Mouse (Mus musculus) forebrain, embryonic 13.5 days (tissue): ENCODE data around the gene Enoph1. TPM values are rescaled to one million over a fixed set of nuclear protein-coding genes. Genes with fewer than 3 reads are reported as not detected.

Experiments
- ATAC-seq: fragments of 200-750 bp; cut with Nextera tagmentation; 2 replicates; pipeline ENCODE4 v1.8.0; 2017
- H3K27ac ChIP-seq: fragments of 300-500 bp; sonication (generic); 2 replicates; pipeline ENCODE4 v1.5.1; 2015; ENCODE audit warnings: inconsistent platforms, mild to moderate bottlenecking, moderate library complexity
- H3K27me3 ChIP-seq: fragments of 300-500 bp; sonication (generic); 2 replicates; pipeline ENCODE4 v1.6.1; 2015; ENCODE audit warnings: mild to moderate bottlenecking, inconsistent platforms
- H3K36me3 ChIP-seq: fragments of 300-500 bp; sonication (generic); 2 replicates; pipeline ENCODE4 v1.6.1; 2015; ENCODE audit warnings: mild to moderate bottlenecking, inconsistent platforms; ENCODE audit not compliant: poor library complexity, severe bottlenecking
- H3K4me1 ChIP-seq: fragments of 300-500 bp; sonication (generic); 2 replicates; pipeline ENCODE4 v1.6.1; 2015; ENCODE audit warnings: inconsistent platforms
- H3K4me2 ChIP-seq: fragments of 300-500 bp; sonication (generic); 2 replicates; pipeline ENCODE4 v1.6.1; 2015; ENCODE audit warnings: inconsistent platforms, mild to moderate bottlenecking, moderate library complexity
- H3K4me3 ChIP-seq: fragments of 300-500 bp; sonication (generic); 2 replicates; pipeline ENCODE4 v1.5.1; 2015; ENCODE audit warnings: mild to moderate bottlenecking, inconsistent platforms
- H3K9ac ChIP-seq: fragments of 300-500 bp; sonication (generic); 2 replicates; pipeline ENCODE4 v1.6.1; 2015; ENCODE audit warnings: mild to moderate bottlenecking, inconsistent platforms
- H3K9me3 ChIP-seq: fragments of 300-500 bp; sonication (generic); replicated peaks from 2 replicates; pipeline ENCODE4 v1.6.1; 2016; ENCODE audit warnings: inconsistent platforms
- WGBS: fragments of 180-500 bp; shearing (Covaris S2); methylation state at CpG from one replicate; pipeline ENCODE4 v1.1.7; 2015; 5-methylcytosine and 5-hydroxymethylcytosine counted together
- polyA plus RNA-seq: library from polyadenylated mRNA; unstranded; fragments of >200 nt; fragmentation: Nextera tagmentation; extraction: Ambion mirVana; gene quantifications from 2 replicates; pipeline ENCODE4 v1.2.1, GENCODE M21; 2015

Gene Enoph1
- polyA plus RNA-seq, 1 experiment from 2014 or later: 47.8 TPM

DNA sequence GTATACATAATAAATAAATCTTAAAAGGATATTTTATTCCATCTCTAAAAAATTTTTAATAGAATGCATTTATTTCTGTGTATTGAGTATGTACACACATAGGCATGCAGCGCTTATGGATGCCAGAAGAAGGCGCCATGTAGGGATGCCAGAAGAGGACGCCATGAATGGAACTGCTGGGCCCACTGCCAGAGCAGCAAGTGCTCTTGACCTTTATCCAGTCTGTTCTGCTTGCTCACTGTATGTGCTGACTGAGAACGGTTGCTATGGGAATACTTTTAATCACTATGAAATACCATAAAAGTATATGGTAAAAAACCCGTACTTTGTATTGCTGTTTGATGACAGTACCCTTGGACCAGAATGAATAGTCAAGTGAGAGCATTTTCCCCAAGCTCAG, 3.6 kb downstream of the Enoph1 start:
- H3K27ac ChIP-seq: no peak overlapping the region
- ATAC-seq: no peak
- no peaks in the 10 kb centered on the region for H3K27me3 ChIP-seq
- H3K4me2 ChIP-seq: no peak overlapping the region
- peaks cover 64% of the 10 kb centered on the region for H3K4me1 ChIP-seq
- no peak overlapping the region for H3K9ac ChIP-seq
- no peaks in the 10 kb centered on the region for H3K9me3 ChIP-seq
- no peak overlapping the region for H3K4me3 ChIP-seq
- peaks cover 9% of the 10 kb centered on the region; the same call in 1 of the 2 replicates for H3K36me3 ChIP-seq
- 68% methylated on average over 5 of the region's 5 CpGs for WGBS

DNA sequence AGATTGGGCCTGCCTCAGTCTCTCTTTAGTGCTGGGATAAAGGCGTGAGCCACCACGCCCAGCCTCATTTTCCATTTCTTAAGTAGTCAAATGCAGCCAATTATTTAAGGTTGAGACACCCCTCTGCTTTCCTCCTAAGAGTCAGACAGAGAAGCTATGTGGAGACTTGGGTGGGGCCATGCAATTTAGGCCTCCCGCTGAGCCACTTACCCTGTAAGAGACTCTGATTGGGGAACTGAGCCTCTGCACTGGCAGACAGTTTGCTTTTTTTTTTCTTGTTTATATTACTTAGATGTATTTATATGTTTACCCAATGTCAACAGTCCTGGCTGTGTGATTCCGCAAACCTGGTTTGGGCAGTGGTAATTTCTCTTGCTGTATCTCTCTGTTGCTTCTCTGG, 4.2 kb downstream of the Enoph1 start:
- H3K4me2 ChIP-seq: no peak overlapping the region
- H3K27ac ChIP-seq: no peak overlapping the region
- 77% methylated on average over 4 of the region's 4 CpGs for WGBS
- no peak for ATAC-seq
- peaks cover 9% of the 10 kb centered on the region; the same call in 1 of the 2 replicates for H3K36me3 ChIP-seq
- H3K4me1 ChIP-seq: peaks cover 70% of the 10 kb centered on the region
- H3K9me3 ChIP-seq: no peaks in the 10 kb centered on the region
- no peak overlapping the region for H3K9ac ChIP-seq
- H3K4me3 ChIP-seq: no peak overlapping the region
- H3K27me3 ChIP-seq: no peaks in the 10 kb centered on the region

DNA sequence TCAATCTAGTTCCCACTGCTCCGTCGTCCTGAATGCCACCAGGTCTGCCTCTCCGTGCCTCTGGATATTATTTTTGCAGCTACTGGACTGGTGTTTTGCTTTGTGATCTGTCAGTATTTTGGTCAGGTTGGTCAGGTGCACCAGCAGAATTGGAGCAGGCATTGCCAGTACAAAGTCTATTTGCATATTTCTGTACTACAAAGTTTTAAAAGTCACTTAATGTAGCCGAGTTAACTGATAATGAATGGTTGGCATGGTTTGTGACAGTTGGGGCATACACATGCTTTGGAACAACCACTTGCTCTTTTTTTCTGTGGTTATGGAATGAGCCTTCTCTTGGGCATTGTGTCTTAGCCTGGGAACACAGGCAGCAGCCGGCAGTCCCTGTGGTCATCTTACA, 4.8 kb downstream of the Enoph1 start:
- Histone ChIP-seq H3K27me3 (no peaks in the 10 kb centered on the region), H3K27ac (no peak overlapping the region), H3K36me3 (peaks cover 9% of the 10 kb centered on the region; the same call in 1 of the 2 replicates), H3K4me3 (no peak overlapping the region), H3K4me1 (peaks cover 73% of the 10 kb centered on the region), H3K9ac (no peak overlapping the region), H3K4me2 (no peak overlapping the region), H3K9me3 (no peaks in the 10 kb centered on the region)
- no peak for ATAC-seq
- 71% methylated on average over 5 of the region's 5 CpGs for WGBS

DNA sequence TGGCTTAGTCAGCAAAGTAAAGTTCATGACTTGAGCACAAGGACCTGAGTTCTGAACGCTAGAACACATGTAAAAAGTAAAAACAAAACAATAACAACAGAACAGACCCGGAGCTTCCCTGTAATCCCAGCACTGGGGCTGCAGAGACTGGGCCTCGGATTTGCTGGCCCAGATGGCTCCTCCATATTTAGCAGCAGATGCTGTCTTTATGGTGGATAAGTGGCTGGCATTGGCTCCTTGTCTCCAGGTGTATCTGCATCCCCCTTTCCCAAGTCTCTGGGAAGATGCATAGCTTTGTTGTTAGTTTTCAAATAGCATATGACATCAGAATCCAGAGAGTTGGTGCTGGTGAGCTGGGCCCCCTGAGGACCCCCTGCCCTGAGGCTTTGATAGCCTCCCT, 6.3 kb downstream of the Enoph1 start:
- WGBS: 75% methylated on average over 3 of the region's 3 CpGs
- Histone ChIP-seq H3K27ac (no peak overlapping the region), H3K9ac (no peak overlapping the region)

DNA sequence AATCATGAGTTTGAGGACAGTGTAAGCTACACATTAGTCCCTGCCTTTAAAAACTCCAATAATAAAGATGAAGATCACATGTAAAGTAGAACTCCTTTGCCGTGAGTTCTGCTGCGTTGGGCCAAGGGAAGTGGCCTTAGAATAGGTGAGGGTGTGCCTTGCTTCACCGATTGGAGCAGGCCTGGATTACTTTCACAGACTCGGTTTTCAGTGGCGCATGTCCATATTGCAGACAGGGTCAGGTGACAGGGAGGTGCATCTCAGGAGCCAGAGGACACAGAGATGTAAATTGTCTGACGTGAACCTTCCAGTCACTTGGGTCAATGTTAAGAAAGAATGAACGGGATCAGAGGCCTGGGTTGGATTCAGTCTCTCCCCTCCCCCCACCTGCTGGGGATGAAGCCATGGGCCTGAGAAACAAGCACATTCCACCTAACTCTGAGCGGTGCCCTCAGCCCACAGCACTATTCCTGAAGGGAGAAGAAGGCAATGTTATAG, 7.4 kb downstream of the Enoph1 start:
- 51% methylated on average over 8 of the region's 8 CpGs for WGBS
- no peak for ATAC-seq

More for the DNA sequence above, 6.3 kb downstream of the Enoph1 start:
- ATAC-seq: no peak
- H3K27me3 ChIP-seq: no peaks in the 10 kb centered on the region
- peaks cover 9% of the 10 kb centered on the region; the same call in 1 of the 2 replicates for H3K36me3 ChIP-seq
- H3K9me3 ChIP-seq: no peaks in the 10 kb centered on the region
- H3K4me1 ChIP-seq: peaks cover 65% of the 10 kb centered on the region
- no peak overlapping the region for H3K4me3 ChIP-seq
- H3K4me2 ChIP-seq: no peak overlapping the region

DNA sequence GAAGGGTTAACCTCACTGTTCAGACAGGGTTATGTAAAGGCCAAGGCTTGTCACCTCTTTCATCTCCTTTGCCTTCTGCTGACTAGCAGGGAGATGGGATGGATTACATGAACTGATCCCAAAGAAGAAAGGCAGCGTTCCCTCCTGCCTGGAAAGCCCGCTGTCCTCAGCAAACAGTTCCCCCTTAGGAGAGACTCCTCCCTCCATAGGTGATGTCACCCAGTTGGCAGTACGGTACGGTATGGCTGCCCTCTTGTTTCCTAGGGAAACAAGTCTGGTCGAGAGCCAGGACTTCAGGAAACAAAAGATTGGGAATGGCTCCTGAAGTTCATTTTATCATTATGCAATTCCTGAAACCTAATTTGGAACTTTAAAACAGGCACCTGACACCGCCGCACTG, 8.1 kb downstream of the Enoph1 start:
- ATAC-seq: peak; percentile 73; the same call in 1 of the 2 replicates
- WGBS: 26% methylated on average over 7 of the region's 7 CpGs
- H3K4me2 ChIP-seq: peak overlapping the region; percentile 12; the same call in 1 of the 2 replicates

More for the DNA sequence above, 7.4 kb downstream of the Enoph1 start:
- H3K4me3 ChIP-seq: no peak overlapping the region
- H3K4me2 ChIP-seq: peak overlapping the region; percentile 12; the same call in 1 of the 2 replicates
- peak overlapping the region; percentile 57 for H3K27ac ChIP-seq
- peaks cover 13% of the 10 kb centered on the region for H3K36me3 ChIP-seq
- H3K4me1 ChIP-seq: peaks cover 57% of the 10 kb centered on the region
- no peaks in the 10 kb centered on the region for H3K9me3 ChIP-seq
- peak overlapping the region; percentile 45; the same call in 1 of the 2 replicates for H3K9ac ChIP-seq
- H3K27me3 ChIP-seq: no peaks in the 10 kb centered on the region

DNA sequence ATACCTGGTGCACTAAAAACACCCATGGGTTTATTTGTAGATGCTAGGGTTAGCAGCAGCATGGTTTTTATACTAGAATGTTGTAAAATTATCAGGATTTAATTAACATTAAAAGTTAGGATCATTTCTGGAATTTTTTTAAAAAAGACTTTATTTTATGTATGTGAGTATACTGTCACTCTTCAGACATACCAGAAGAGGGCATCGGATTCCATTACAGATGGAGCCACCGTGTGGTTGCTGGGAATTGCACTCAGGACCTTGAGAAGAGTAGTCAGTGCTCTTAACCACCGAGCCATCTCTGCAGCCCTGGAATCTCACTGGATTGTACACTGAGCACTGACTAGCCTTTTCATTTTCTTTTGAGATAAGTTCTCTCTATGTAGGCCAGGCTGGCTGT, 10.1 kb downstream of the Enoph1 start:
- no peak for ATAC-seq
- Histone ChIP-seq H3K36me3 (peaks cover 5% of the 10 kb centered on the region), H3K4me1 (peaks cover 49% of the 10 kb centered on the region), H3K27ac (no peak overlapping the region), H3K4me2 (no peak overlapping the region), H3K4me3 (no peak overlapping the region), H3K9ac (no peak overlapping the region), H3K9me3 (no peaks in the 10 kb centered on the region), H3K27me3 (no peaks in the 10 kb centered on the region)
- WGBS: 88% methylated on average over 3 of the region's 3 CpGs

More for the DNA sequence above, 8.1 kb downstream of the Enoph1 start:
- H3K27me3 ChIP-seq: no peaks in the 10 kb centered on the region
- H3K9ac ChIP-seq: 0 out of 2 replicates have a peak overlapping the region, but pooled peaks have one; percentile 45
- no peaks in the 10 kb centered on the region for H3K9me3 ChIP-seq
- H3K27ac ChIP-seq: peak overlapping the region; percentile 57
- H3K4me3 ChIP-seq: no peak overlapping the region
- peaks cover 57% of the 10 kb centered on the region for H3K4me1 ChIP-seq
- H3K36me3 ChIP-seq: peaks cover 8% of the 10 kb centered on the region

DNA sequence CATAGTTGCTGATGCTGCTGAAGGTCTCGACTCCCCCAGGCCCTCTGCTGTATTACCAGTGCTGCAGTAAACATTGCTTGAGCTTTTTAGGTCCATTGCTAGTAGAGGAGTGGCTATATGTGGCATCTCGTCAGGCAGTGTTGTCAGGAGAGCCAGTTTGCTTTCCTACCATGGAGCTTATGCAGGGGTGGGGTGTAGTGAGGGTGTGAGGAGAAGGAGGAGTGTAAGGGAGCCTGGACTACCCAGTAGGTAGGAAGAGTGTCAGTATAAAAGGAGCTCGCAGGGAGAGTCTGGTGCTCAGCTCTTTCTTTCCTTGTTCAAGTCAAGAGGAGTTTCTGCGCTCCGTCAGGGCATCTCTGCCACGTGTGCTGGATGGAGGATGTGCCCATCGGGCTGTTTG, 12.9 kb downstream of the Enoph1 start:
- no peaks in the 10 kb centered on the region for H3K9me3 ChIP-seq
- no peak for ATAC-seq

DNA sequence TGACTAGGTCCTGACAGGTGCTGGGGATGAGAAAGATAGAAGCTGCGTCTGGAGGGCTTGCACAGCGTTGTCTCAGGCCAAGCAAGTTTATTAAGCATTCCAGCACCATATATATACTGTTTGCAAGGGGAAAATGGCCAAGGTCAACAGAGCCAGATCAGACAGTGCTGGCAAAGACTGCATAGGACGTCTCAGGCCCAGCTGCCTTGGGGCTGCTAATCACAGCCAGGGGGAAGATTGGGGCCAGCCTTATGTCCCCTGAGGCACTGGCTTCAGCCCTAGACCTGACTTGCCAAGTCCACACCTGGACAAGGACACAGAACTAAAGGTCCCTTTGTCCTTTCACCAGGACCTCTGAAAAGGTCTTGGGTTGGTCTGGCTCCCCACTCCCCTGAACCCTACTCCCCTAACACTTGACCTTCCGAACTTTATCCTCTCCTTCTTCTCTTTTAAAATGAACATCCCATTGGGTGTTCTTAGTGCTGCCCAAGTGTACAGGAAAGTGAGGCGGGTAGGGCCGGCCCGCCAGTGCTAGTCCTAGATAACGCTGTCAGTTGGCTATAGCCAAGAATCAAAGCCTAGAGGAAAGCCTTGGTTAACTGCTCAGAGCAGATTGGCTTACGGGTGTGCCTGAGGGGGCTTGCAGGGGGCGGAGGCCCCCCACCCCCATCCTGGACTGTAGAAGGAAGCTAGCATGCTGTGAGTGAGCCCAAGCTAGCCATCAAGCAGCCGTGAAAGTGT, 15.2 kb downstream of the Enoph1 start:
- Histone ChIP-seq H3K27me3 (no peaks in the 10 kb centered on the region), H3K4me3 (no peak overlapping the region)

More for the DNA sequence above, 12.9 kb downstream of the Enoph1 start:
- peaks cover 36% of the 10 kb centered on the region for H3K4me1 ChIP-seq
- no peak overlapping the region for H3K9ac ChIP-seq
- H3K27me3 ChIP-seq: no peaks in the 10 kb centered on the region
- peaks cover 5% of the 10 kb centered on the region for H3K36me3 ChIP-seq
- WGBS: 92% methylated on average over 7 of the region's 7 CpGs
- H3K4me3 ChIP-seq: no peak overlapping the region
- H3K4me2 ChIP-seq: no peak overlapping the region
- no peak overlapping the region for H3K27ac ChIP-seq

DNA sequence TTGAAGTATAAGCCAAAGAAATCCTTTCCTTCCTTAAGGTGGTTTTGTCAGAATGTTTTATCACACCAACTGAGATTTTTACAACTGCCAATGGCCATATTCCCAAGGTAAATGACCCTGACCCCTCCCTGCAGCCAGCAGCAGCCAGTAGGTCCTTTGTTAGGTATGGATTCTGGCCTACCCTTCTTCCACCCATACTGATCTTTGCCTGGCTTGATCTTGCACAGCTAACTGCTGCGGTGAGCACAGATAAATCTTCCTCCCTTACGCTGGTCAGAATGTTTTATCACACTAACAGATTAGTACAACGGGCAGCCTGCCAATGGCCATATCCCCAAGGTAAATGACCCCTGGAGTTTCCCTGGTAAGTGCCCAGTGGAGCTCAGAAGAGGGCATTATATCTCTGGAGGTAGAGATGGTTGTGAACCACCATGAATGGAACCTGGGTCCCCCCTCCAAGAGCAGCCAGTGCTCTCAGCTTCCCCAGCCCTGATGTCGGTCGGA, 16.1 kb downstream of the Enoph1 start:
- Histone ChIP-seq H3K4me2 (no peak overlapping the region), H3K9me3 (no peaks in the 10 kb centered on the region), H3K9ac (no peak overlapping the region), H3K27me3 (no peaks in the 10 kb centered on the region), H3K4me1 (peaks cover 40% of the 10 kb centered on the region), H3K36me3 (peaks cover 21% of the 10 kb centered on the region), H3K27ac (no peak overlapping the region), H3K4me3 (no peak overlapping the region)
- no peak for ATAC-seq
- WGBS: 87% methylated on average over 5 of the region's 5 CpGs

More for the DNA sequence above, 15.2 kb downstream of the Enoph1 start:
- 85% methylated on average over 11 of the region's 11 CpGs for WGBS
- no peaks in the 10 kb centered on the region for H3K9me3 ChIP-seq
- no peak overlapping the region for H3K4me2 ChIP-seq
- ATAC-seq: no peak
- peaks cover 40% of the 10 kb centered on the region for H3K4me1 ChIP-seq
- peaks cover 12% of the 10 kb centered on the region for H3K36me3 ChIP-seq
- H3K27ac ChIP-seq: no peak overlapping the region
- H3K9ac ChIP-seq: no peak overlapping the region

DNA sequence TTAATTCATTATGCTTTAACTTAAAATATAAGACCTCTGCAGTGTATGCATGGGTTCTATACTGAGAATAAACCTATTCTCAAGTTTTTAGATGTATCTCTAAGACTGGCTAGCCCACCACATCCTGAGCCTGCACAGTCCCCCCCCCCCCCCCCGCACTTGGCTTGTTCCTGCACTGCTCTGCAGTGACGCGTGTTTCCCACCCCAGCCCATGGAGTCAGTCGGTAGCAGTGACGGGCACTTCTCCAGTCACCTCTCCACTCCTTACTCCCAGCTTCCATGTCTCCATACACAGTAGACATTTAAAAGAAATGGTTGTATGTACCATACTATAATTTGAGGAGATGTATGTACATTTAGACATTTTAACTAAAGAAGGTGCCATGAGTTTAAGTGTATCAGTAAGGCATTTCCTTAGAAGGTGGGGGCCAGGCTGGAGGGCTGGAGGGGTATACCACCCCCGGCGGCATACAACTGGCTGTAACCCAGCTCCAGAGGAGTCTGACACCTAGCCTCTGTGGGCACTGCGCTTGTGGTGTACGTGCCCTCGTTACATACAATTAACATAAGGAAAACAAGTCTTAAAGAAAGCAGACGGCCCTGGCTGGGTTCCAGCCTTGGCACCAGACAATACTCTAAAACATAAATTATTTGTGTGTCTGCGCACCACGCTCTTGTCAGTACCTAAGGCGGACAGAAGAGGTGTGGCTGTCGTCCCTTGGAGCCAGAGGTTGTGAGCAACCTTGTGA, 17.9 kb downstream of the Enoph1 start:
- WGBS: 48% methylated on average over 14 of the region's 15 CpGs
- Histone ChIP-seq H3K27me3 (no peaks in the 10 kb centered on the region), H3K4me2 (peak overlapping the region; percentile 1; the same call in 1 of the 2 replicates), H3K27ac (peak overlapping the region; percentile 60), H3K9me3 (no peaks in the 10 kb centered on the region), H3K9ac (no peak overlapping the region), H3K4me1 (peaks cover 40% of the 10 kb centered on the region), H3K4me3 (no peak overlapping the region), H3K36me3 (peaks cover 32% of the 10 kb centered on the region)
- peak; percentile 79 for ATAC-seq

DNA sequence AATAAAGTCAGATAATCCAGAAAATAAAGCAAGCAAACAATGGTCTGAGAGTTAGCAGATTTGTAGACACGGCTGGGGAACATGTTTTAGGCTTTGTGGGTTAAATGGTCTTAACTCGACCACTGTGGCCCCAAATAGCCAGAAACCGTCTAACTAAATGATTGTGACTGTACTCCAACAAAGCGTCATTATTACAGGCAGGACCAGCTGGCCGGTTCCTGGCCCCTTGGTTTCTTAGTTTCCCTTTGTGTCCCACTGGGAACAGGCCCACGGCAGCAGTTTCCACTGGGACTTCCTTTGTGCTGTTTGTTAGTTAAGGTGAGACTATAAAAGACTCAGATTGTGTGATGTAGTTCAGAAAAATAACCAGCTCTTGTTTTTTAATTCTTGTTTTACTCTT, 18.9 kb downstream of the Enoph1 start:
- Histone ChIP-seq H3K4me3 (no peak overlapping the region), H3K36me3 (peaks cover 39% of the 10 kb centered on the region), H3K27ac (peak overlapping the region; percentile 58; the same call in 1 of the 2 replicates), H3K4me2 (no peak overlapping the region), H3K9me3 (no peaks in the 10 kb centered on the region), H3K9ac (no peak overlapping the region), H3K27me3 (no peaks in the 10 kb centered on the region), H3K4me1 (peaks cover 40% of the 10 kb centered on the region)
- no peak for ATAC-seq
- WGBS: 25% methylated on average over 6 of the region's 6 CpGs
